Mouse (Mus musculus) neural tube, embryonic 14.5 days (tissue): ENCODE data around the gene Khnyn. TPM values are rescaled to one million over a fixed set of nuclear protein-coding genes. Genes with fewer than 3 reads are reported as not detected.
A peak's percentile ranks its signal among the peaks of the same experiment; 100 is the strongest.

Source experiments
- ATAC-seq: fragments of 200-750 bp; cut with Nextera tagmentation; 2 replicates; pipeline ENCODE4 v1.8.0; 2017; ENCODE audit warnings: low read depth, mild to moderate bottlenecking, moderate TSS enrichment, moderate library complexity
- H3K27ac ChIP-seq: fragments of 300-500 bp; sonication (generic); 2 replicates; pipeline ENCODE4 v1.5.1; 2014; ENCODE audit warnings: low read depth, mild to moderate bottlenecking, control low read depth, low read length, moderate library complexity, mixed read lengths
- H3K27me3 ChIP-seq: fragments of 300-500 bp; sonication (generic); 2 replicates; pipeline ENCODE4 v1.6.1; 2014; ENCODE audit warnings: low read length; ENCODE audit not compliant: control insufficient read depth, insufficient read depth
- H3K36me3 ChIP-seq: fragments of 300-500 bp; sonication (generic); 2 replicates; pipeline ENCODE4 v1.6.1; 2014; ENCODE audit warnings: low read length, mixed read lengths; ENCODE audit not compliant: control insufficient read depth, insufficient read depth
- H3K4me1 ChIP-seq: fragments of 300-500 bp; sonication (generic); 2 replicates; pipeline ENCODE4 v1.6.1; 2014; ENCODE audit warnings: low read length; ENCODE audit not compliant: control insufficient read depth, insufficient read depth
- H3K4me2 ChIP-seq: fragments of 300-500 bp; sonication (generic); 2 replicates; pipeline ENCODE4 v1.6.1; 2014; ENCODE audit warnings: mild to moderate bottlenecking, low read depth, low read length, control low read depth
- H3K4me3 ChIP-seq: fragments of 300-500 bp; sonication (generic); 2 replicates; pipeline ENCODE4 v1.5.1; 2014; ENCODE audit warnings: low read depth, low read length, control low read depth, mixed read lengths
- H3K9ac ChIP-seq: fragments of 300-500 bp; sonication (generic); replicated peaks from 2 replicates; pipeline ENCODE4 v1.6.1; 2014; ENCODE audit warnings: low read depth, mild to moderate bottlenecking, control low read depth, low read length, mixed read lengths
- H3K9me3 ChIP-seq: fragments of 300-500 bp; sonication (generic); 2 replicates; pipeline ENCODE4 v1.6.1; 2016; ENCODE audit warnings: low read length; ENCODE audit not compliant: control insufficient read depth
- WGBS: fragments of 180-500 bp; shearing (Covaris S2); extraction: QIAGEN DNeasy Blood & Tissue Kit; methylation state at CpG from one replicate; pipeline ENCODE4 v1.1.7; 2014; 5-methylcytosine and 5-hydroxymethylcytosine counted together
- polyA plus RNA-seq: library from polyadenylated mRNA; unstranded; fragments of >200 nt; fragmentation: Nextera tagmentation; extraction: Ambion mirVana; gene quantifications from 2 replicates; pipeline ENCODE4 v1.2.1, GENCODE M21; 2014

Gene Khnyn
- polyA plus RNA-seq, 1 experiment from 2014 or later = 5.9 TPM

GRCm38 (mm10) chr14:55879623-55880022 is 5.1 kb upstream of the Khnyn start:
- H3K27ac ChIP-seq = no peak overlapping the region
- H3K4me3 ChIP-seq = no peak overlapping the region
- no peaks in the 10 kb centered on the region for H3K4me1 ChIP-seq
- no peak overlapping the region for H3K4me2 ChIP-seq
- no peaks in the 10 kb centered on the region for H3K27me3 ChIP-seq
- H3K9ac ChIP-seq = no peak overlapping the region
- no peak for ATAC-seq
- no peaks in the 10 kb centered on the region for H3K36me3 ChIP-seq
- WGBS = 34% methylated on average over 1 of the region's 1 CpGs
- H3K9me3 ChIP-seq = no peaks in the 10 kb centered on the region

GRCm38 (mm10) chr14:55880982-55881381 is 3.8 kb upstream of the Khnyn start:
- H3K9me3 ChIP-seq = no peaks in the 10 kb centered on the region
- H3K4me1 ChIP-seq = peaks cover 8% of the 10 kb centered on the region
- ATAC-seq = no peak
- H3K4me3 ChIP-seq = no peak overlapping the region
- WGBS = 86% methylated on average over 8 of the region's 8 CpGs
- no peaks in the 10 kb centered on the region for H3K36me3 ChIP-seq
- no peak overlapping the region for H3K27ac ChIP-seq
- no peak overlapping the region for H3K4me2 ChIP-seq
- H3K27me3 ChIP-seq = no peaks in the 10 kb centered on the region
- H3K9ac ChIP-seq = no peak overlapping the region

- 70% methylated on average over 6 of the region's 6 CpGs for WGBS
These were observed 2.5 kb upstream of the Khnyn start for GRCm38 (mm10) chr14:55882171-55882641.

GRCm38 (mm10) chr14:55883149-55883661 is 1.5 kb upstream of the Khnyn start:
- Histone ChIP-seq H3K9ac (no peak overlapping the region), H3K4me2 (no peak overlapping the region), H3K4me3 (no peak overlapping the region), H3K36me3 (0 out of 2 replicates have a peak, but pooled peaks cover 11% of the 10 kb centered on the region), H3K27me3 (no peaks in the 10 kb centered on the region), H3K9me3 (no peaks in the 10 kb centered on the region), H3K27ac (no peak overlapping the region), H3K4me1 (peaks cover 13% of the 10 kb centered on the region)
- WGBS = 94% methylated on average over 13 of the region's 13 CpGs
- ATAC-seq = no peak

More at GRCm38 (mm10) chr14:55882171-55882641, 2.5 kb upstream of the Khnyn start:
- no peak overlapping the region for H3K4me3 ChIP-seq
- no peak overlapping the region for H3K4me2 ChIP-seq
- ATAC-seq = no peak
- H3K27ac ChIP-seq = no peak overlapping the region
- H3K9ac ChIP-seq = no peak overlapping the region
- 0 out of 2 replicates have a peak, but pooled peaks cover 1% of the 10 kb centered on the region for H3K36me3 ChIP-seq
- H3K4me1 ChIP-seq = peaks cover 13% of the 10 kb centered on the region
- H3K9me3 ChIP-seq = no peaks in the 10 kb centered on the region
- H3K27me3 ChIP-seq = no peaks in the 10 kb centered on the region

GRCm38 (mm10) chr14:55883663-55884062 is 1.1 kb upstream of the Khnyn start:
- Histone ChIP-seq H3K4me1 (peaks cover 13% of the 10 kb centered on the region), H3K27ac (no peak overlapping the region), H3K9ac (no peak overlapping the region), H3K4me3 (no peak overlapping the region), H3K4me2 (no peak overlapping the region), H3K27me3 (no peaks in the 10 kb centered on the region), H3K36me3 (0 out of 2 replicates have a peak, but pooled peaks cover 11% of the 10 kb centered on the region), H3K9me3 (no peaks in the 10 kb centered on the region)
- WGBS = 92% methylated on average over 12 of the region's 12 CpGs
- no peak for ATAC-seq

- Histone ChIP-seq H3K36me3 (0 out of 2 replicates have a peak, but pooled peaks cover 11% of the 10 kb centered on the region), H3K4me3 (peak within 1 kb of the TSS; percentile 84), H3K27ac (peak within 1 kb of the TSS; percentile 72), H3K9ac (peak within 1 kb of the TSS; percentile 86), H3K27me3 (no peaks in the 10 kb centered on the region), H3K9me3 (no peaks in the 10 kb centered on the region), H3K4me2 (peak within 1 kb of the TSS; percentile 86), H3K4me1 (peaks cover 13% of the 10 kb centered on the region)
- 23% methylated on average over 4 of the region's 4 CpGs for WGBS
- peak; percentile 56 for ATAC-seq
These were observed 581 bp upstream of the Khnyn start, which contains the start of gene Cbln3 for GRCm38 (mm10) chr14:55884166-55884565. TSS of gene Cbln3 (minus strand) at chr14:55884392.

GRCm38 (mm10) chr14:55885114-55885790 is 505 bp downstream of the Khnyn start:
- peak overlapping the region; percentile 84 for H3K4me3 ChIP-seq
- peak overlapping the region; percentile 72 for H3K27ac ChIP-seq
- peak overlapping the region; percentile 86 for H3K9ac ChIP-seq
- H3K27me3 ChIP-seq = no peaks in the 10 kb centered on the region
- H3K4me2 ChIP-seq = peak overlapping the region; percentile 86
- H3K4me1 ChIP-seq = peaks cover 13% of the 10 kb centered on the region
- under 1% methylated on average over 19 of the region's 30 CpGs for WGBS
- no peaks in the 10 kb centered on the region for H3K9me3 ChIP-seq
- H3K36me3 ChIP-seq = peaks cover 11% of the 10 kb centered on the region; the same call in 1 of the 2 replicates
- peak; percentile 65 for ATAC-seq

- peak overlapping the region; percentile 86 for H3K4me2 ChIP-seq
- H3K27ac ChIP-seq = no peak overlapping the region
- peak overlapping the region; percentile 86 for H3K9ac ChIP-seq
- H3K4me1 ChIP-seq = peaks cover 13% of the 10 kb centered on the region
- H3K36me3 ChIP-seq = peaks cover 11% of the 10 kb centered on the region; the same call in 1 of the 2 replicates
- no peaks in the 10 kb centered on the region for H3K27me3 ChIP-seq
- ATAC-seq = no peak
- H3K4me3 ChIP-seq = peak overlapping the region; percentile 84
- 11% methylated on average over 16 of the region's 16 CpGs for WGBS
- no peaks in the 10 kb centered on the region for H3K9me3 ChIP-seq
These were observed 1.1 kb downstream of the Khnyn start for GRCm38 (mm10) chr14:55885791-55886271.
